Mouse (Mus musculus): ENCODE data around the gene H2al1h.
"Not testable (repeated sequence)": the region's sequence is repeated elsewhere in the genome, so short reads cannot be mapped to it uniquely, and the experiment has no call there.

The H2al1h gene

GRCm38 (mm10) chrX:11321192-11321591, at the start of gene H2al1h:
TSS of gene H2al1h (plus strand) at chrX:11321492.
- not testable (repeated sequence) for DNase-seq

GRCm38 (mm10) chrX:11273190-11273589, 48.1 kb upstream of the H2al1h start:
- no peak for DNase-seq

DNA sequence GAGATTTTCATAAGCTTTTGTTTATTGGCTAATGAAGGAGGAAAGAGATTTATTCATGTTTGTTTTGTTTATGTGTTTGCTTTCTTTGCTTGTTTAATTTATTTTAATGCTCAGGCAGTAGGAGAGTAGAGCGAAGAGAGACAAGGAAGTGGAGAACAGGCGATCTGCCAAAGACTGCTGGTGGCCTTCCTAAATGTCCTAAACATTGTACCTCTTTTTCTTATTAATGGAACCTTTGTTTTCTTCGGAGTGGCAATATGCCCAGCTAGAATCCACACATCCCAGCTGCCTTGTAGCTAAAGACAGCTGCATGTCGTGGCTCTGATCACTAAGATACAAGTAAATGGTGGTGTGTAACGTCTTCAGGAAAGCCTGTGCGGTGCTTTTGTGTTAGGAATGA, 44.2 kb upstream of the H2al1h start:
- no peak for DNase-seq

GRCm38 (mm10) chrX:11280741-11281140, 40.6 kb upstream of the H2al1h start:
- no peak for DNase-seq

GRCm38 (mm10) chrX:11288306-11288882, 32.9 kb upstream of the H2al1h start:
- no peak for DNase-seq

- no peak for DNase-seq
Measured at GRCm38 (mm10) chrX:11289244-11289643, 32.0 kb upstream of the H2al1h start.

DNA sequence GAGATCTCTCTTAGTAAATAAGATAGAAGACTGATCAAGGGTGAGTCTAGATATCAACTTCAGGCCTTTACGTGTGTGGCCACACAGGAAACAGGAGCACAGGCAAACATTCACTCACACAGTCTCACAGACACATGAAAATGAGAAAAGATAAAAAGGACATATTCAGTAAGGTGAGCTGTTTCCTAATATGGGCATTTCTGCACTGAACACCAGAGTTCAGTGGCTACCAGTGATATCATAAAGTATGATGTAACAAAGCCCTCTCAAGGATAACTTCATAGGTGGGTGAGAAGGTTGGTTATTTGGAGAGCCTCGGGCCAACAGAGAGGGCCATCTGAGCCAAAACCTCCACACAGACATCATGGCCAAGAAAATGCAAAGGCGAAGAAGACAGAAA, 22.3 kb upstream of the H2al1h start, which contains the start of gene H2al1a:
Gene H2al1a, plus strand, starts transcription at position 301 of the 400 bp plus-strand sequence.
- not testable (repeated sequence) for DNase-seq

DNA sequence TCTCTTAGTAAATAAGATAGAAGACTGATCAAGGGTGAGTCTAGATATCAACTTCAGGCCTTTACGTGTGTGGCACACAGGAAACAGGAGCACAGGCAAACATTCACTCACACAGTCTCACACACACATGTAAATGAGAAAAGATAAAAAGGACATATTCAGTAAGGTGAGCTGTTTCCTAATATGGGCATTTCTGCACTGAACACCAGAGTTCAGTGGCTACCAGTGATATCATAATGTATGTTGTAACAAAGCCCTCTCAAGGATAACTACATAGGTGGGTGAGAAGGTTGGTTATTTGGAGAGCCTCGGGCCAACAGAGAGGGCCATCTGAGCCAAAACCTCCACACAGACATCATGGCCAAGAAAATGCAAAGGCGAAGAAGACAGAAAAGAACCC, 19.2 kb upstream of the H2al1h start, which contains the start of gene H2al1b:
Gene H2al1b, plus strand, starts transcription at position 301 of the 400 bp plus-strand sequence.
- not testable (repeated sequence) for DNase-seq

- not testable (repeated sequence) for DNase-seq
Measured at GRCm38 (mm10) chrX:11305355-11305754, 15.9 kb upstream of the H2al1h start, which contains the start of gene H2al1c. TSS of gene H2al1c (plus strand) at chrX:11305655.

GRCm38 (mm10) chrX:11308524-11308923, 12.8 kb upstream of the H2al1h start, which contains the start of gene H2al1d:
TSS of gene H2al1d (plus strand) at chrX:11308824.
- not testable (repeated sequence) for DNase-seq

DNA sequence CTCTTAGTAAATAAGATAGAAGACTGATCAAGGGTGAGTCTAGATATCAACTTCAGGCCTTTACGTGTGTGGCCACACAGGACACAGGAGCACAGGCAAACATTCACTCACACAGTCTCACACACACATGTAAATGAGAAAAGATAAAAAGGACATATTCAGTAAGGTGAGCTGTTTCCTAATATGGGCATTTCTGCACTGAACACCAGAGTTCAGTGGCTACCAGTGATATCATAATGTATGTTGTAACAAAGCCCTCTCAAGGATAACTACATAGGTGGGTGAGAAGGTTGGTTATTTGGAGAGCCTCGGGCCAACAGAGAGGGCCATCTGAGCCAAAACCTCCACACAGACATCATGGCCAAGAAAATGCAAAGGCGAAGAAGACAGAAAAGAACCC, 9.7 kb upstream of the H2al1h start, which contains the start of gene H2al1e:
Gene H2al1e, plus strand, starts transcription at position 301 of the 400 bp plus-strand sequence.
- not testable (repeated sequence) for DNase-seq

GRCm38 (mm10) chrX:11314858-11315257, 6.4 kb upstream of the H2al1h start, which contains the start of gene H2al1f:
TSS of gene H2al1f (plus strand) at chrX:11315158.
- not testable (repeated sequence) for DNase-seq

DNA sequence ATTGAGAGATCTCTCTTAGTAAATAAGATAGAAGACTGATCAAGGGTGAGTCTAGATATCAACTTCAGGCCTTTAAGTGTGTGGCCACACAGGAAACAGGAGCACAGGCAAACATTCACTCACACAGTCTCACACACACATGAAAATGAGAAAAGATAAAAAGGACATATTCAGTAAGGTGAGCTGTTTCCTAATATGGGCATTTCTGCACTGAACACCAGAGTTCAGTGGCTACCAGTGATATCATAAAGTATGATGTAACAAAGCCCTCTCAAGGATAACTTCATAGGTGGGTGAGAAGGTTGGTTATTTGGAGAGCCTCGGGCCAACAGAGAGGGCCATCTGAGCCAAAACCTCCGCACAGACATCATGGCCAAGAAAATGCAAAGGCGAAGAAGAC, 3.3 kb upstream of the H2al1h start, which contains the start of gene H2al1g:
Gene H2al1g, plus strand, starts transcription at position 301 of the 400 bp plus-strand sequence.
- not testable (repeated sequence) for DNase-seq

DNA sequence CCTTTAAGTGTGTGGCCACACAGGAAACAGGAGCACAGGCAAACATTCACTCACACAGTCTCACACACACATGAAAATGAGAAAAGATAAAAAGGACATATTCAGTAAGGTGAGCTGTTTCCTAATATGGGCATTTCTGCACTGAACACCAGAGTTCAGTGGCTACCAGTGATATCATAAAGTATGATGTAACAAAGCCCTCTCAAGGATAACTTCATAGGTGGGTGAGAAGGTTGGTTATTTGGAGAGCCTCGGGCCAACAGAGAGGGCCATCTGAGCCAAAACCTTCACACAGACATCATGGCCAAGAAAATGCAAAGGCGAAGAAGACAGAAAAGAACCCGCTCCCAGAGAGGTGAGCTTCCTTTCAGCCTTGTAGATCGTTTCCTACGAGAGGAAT, 3.1 kb downstream of the H2al1h start, which contains the start of gene H2al1i:
Gene H2al1i, plus strand, starts transcription at position 301 of the 400 bp plus-strand sequence.
- DNase-seq: not testable (repeated sequence)

GRCm38 (mm10) chrX:11327522-11327921, 6.2 kb downstream of the H2al1h start, which contains the start of gene H2al1j:
TSS of gene H2al1j (plus strand) at chrX:11327822.
- not testable (repeated sequence) for DNase-seq

- no peak for DNase-seq
Measured at GRCm38 (mm10) chrX:11345762-11346161, 24.5 kb downstream of the H2al1h start.

DNA sequence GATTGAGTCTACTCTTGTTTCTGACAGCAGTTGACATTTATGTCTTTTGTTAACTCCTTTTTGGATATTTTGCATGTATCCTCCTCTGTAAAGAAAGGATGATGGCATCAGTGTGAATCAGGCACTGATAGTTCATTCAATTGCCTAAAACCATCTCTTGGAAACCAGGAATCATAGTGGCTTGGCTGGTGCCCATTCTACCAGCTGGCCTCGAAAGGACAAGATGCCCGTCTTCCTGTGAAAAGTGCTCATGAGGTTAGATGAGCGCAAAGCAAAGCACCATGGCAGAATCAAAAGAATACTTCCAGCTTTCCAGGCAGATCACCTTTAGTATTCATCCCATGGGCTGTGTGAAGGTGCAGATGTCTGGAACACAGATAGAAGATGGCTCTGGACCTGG, 25.5 kb downstream of the H2al1h start:
- DNase-seq: no peak

- DNase-seq: no peak
Measured at GRCm38 (mm10) chrX:11360823-11361222, 39.5 kb downstream of the H2al1h start.

GRCm38 (mm10) chrX:11361261-11361660, 40.0 kb downstream of the H2al1h start:
- DNase-seq: no peak

DNA sequence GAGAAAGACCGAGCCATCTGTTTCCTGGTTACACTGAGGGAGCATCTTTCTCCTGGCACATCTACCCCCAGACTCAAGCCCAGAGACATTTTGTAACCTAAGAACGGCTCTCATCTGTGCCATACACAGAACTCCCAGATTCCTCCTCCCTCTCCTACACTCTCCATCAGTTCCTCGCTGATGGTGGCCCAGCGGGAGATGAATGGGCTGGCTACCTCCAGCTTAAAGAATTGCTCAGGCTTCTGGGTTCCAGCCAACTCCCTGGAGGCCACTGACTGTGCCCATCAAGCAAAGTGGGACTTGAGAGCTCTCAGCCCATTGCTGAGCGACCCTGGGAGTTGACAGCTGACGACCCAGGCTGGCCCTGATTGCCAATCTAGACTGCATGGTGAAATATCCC, 42.6 kb downstream of the H2al1h start:
- DNase-seq: no peak

DNA sequence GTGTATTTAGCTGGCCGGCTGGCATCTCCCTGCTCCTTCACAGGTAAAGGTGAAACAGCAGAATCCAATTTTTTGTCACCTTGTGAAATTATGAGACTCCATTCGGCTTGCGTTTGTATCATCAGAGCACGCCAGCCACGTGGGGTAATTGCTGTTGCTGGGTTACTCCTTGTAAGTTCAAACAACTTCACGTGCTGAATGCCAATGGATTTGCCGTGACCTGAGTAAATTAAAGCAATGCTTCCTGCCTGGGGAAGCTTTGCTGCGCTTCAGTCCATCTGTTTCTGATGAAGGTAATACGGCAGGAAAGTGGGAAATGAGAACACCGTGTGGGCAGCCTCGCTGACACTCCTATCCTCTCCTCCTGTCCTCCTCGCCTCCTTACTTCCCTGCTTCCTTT, 43.9 kb downstream of the H2al1h start:
- DNase-seq: no peak

All from layer of hippocampus, adult 9-11 months (tissue).